Mouse (Mus musculus) forebrain, postnatal 0 days (tissue): ENCODE data around the gene Akap8l. TPM values are rescaled to one million over a fixed set of nuclear protein-coding genes. Genes with fewer than 3 reads are reported as not detected.

Experiments used
- ATAC-seq: fragments of 200-750 bp; cut with Nextera tagmentation; 2 replicates; pipeline ENCODE4 v1.8.0; 2017; ENCODE audit warnings: mild to moderate bottlenecking, moderate library complexity
- DNase-seq: peaks from one replicate; pipeline ENCODE4 v3.0.0-alpha.2; 2015
- H3K27ac ChIP-seq: fragments of 300-500 bp; sonication (generic); 2 replicates; pipeline ENCODE4 v1.5.1; 2014; ENCODE audit warnings: low read depth, mild to moderate bottlenecking, antibody characterized with exemption, low read length, moderate library complexity, mixed read lengths
- H3K27me3 ChIP-seq: fragments of 300-500 bp; sonication (generic); 2 replicates; pipeline ENCODE4 v1.6.1; 2014; ENCODE audit warnings: mild to moderate bottlenecking, low read length, mixed read lengths; ENCODE audit not compliant: insufficient read depth
- H3K36me3 ChIP-seq: fragments of 300-500 bp; sonication (generic); 2 replicates; pipeline ENCODE4 v1.6.1; 2014; ENCODE audit warnings: mild to moderate bottlenecking, moderate library complexity; ENCODE audit not compliant: insufficient read depth
- H3K4me1 ChIP-seq: fragments of 300-500 bp; sonication (generic); 2 replicates; pipeline ENCODE4 v1.6.1; 2014; ENCODE audit warnings: antibody characterized with exemption; ENCODE audit not compliant: insufficient read depth
- H3K4me2 ChIP-seq: fragments of 300-500 bp; sonication (generic); 2 replicates; pipeline ENCODE4 v1.6.1; 2014; ENCODE audit warnings: low read depth, mild to moderate bottlenecking, moderate library complexity
- H3K4me3 ChIP-seq: fragments of 300-500 bp; sonication (generic); 2 replicates; pipeline ENCODE4 v1.5.1; 2014; ENCODE audit warnings: low read depth, low read length, mixed read lengths
- H3K9ac ChIP-seq: fragments of 300-500 bp; sonication (generic); 2 replicates; pipeline ENCODE4 v1.6.1; 2014; ENCODE audit warnings: mild to moderate bottlenecking
- H3K9me3 ChIP-seq: fragments of 300-500 bp; sonication (generic); 2 replicates; pipeline ENCODE4 v1.6.1; 2016; ENCODE audit warnings: low read length
- CTCF ChIP-seq: sonication (generic); IDR thresholded peaks from 2 replicates; pipeline ENCODE4 v1.5.1; 2016; ENCODE audit warnings: antibody characterized with exemption, control low read depth, low read depth
- WGBS: fragments of 180-500 bp; shearing (Covaris S2); extraction: QIAGEN DNeasy Blood & Tissue Kit; methylation state at CpG from one replicate; pipeline ENCODE4 v1.1.7; 2014; 5-methylcytosine and 5-hydroxymethylcytosine counted together
- polyA plus RNA-seq: library from polyadenylated mRNA; unstranded; fragments of >200 nt; fragmentation: Nextera tagmentation; extraction: Ambion mirVana; gene quantifications from 2 replicates; pipeline ENCODE4 v1.2.1, GENCODE M21; 2015
- total RNA-seq: library from RNA; depleted of rRNA; stranded (reverse); fragments of >200 nt; gene quantifications from 2 replicates; pipeline ENCODE4 v1.2.3, GENCODE M21; 2014

The Akap8l gene
- total and polyA plus RNA-seq, 2 experiments from 2014 or later = 74.2 to 80.5 TPM

DNA sequence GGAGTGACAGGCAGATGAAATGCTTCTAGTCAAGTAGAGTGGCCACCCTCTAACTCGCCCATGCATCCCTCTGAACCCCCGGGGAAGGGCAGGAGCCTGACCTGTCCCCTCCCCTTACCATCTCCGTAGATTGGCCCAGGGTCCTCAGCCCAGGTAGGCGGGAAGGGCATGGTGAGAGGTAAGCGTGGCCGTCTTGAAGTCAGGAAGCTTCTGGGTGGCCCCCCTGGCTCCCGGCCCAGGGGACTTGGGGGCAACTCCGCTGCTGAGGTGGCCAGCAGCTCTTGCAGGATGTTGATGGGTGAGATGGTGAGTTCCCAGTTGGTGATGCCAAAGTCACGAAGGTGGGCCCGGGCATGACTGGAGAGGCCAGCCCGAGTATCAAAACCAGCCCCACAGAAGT lies 17.3 kb upstream of the Akap8l start:
- no peaks in the 10 kb centered on the region for H3K9me3 ChIP-seq
- 91% methylated on average over 11 of the region's 11 CpGs for WGBS
- H3K9ac ChIP-seq = no peak overlapping the region
- TF ChIP-seq CTCF = no peak
- H3K27ac ChIP-seq = no peak overlapping the region
- H3K4me1 ChIP-seq = peaks cover 11% of the 10 kb centered on the region
- no peaks in the 10 kb centered on the region for H3K27me3 ChIP-seq
- no peak for DNase-seq
- no peak overlapping the region for H3K4me3 ChIP-seq
- H3K36me3 ChIP-seq = peaks cover 7% of the 10 kb centered on the region
- H3K4me2 ChIP-seq = no peak overlapping the region
- ATAC-seq = no peak

DNA sequence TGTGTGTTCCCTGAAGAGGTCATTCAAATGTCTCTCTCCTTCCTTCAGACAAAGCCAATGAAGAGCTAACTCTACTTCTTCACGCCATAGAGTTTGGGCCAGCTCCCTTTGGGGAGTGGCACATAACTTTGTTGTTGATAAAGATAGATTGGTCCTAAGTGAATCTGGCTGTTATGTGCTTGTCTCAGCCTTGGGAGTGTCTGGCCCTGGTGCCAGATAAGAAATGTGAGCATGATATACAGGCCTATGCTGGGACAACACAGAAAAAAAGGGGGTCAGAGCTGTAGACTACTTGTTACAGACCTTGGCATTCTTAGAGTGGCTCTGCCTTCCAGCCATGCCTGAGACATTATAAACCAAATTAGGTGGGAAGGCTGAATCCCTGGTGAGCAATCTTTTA lies 14.9 kb upstream of the Akap8l start:
- ATAC-seq (no peak), DNase-seq (no peak)
- H3K4me2 ChIP-seq = no peak overlapping the region
- H3K4me3 ChIP-seq = no peak overlapping the region
- no peaks in the 10 kb centered on the region for H3K9me3 ChIP-seq
- TF ChIP-seq CTCF = no peak
- no peak overlapping the region for H3K27ac ChIP-seq
- H3K4me1 ChIP-seq = peaks cover 11% of the 10 kb centered on the region
- peaks cover 29% of the 10 kb centered on the region for H3K36me3 ChIP-seq
- no peaks in the 10 kb centered on the region for H3K27me3 ChIP-seq
- WGBS = 90% methylated on average over 1 of the region's 1 CpGs
- no peak overlapping the region for H3K9ac ChIP-seq

DNA sequence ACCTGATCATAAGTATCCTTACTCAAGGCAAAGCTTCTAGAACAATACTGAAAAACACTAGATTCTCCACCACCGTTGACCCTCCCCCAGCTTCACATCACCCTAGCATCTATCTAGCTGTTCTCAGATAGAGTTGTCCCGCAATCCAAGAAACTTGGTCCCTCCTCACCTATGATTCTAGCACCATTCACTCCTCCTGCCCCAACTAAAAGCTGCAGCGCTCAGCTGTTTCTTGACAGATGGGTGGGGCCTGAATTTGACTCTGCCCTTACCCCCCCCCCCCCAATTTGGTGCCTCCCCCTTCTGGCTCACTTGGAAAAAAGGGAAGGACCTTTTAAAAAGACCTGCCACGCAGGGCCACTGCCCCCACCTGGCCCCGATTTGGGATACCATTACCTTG lies 14.4 kb upstream of the Akap8l start:
- H3K9ac ChIP-seq = peak overlapping the region; percentile 94
- 58% methylated on average over 5 of the region's 5 CpGs for WGBS
- peak; percentile 12; the same call in 1 of the 2 replicates for ATAC-seq

GRCm38 (mm10) chr17:32364331-32364730 lies 13.9 kb upstream of the Akap8l start:
- Histone ChIP-seq H3K4me2 (peak overlapping the region; percentile 83), H3K9ac (peak overlapping the region; percentile 94), H3K27me3 (no peaks in the 10 kb centered on the region), H3K36me3 (peaks cover 39% of the 10 kb centered on the region), H3K4me3 (peak overlapping the region; percentile 92), H3K27ac (peak overlapping the region; percentile 80), H3K4me1 (peaks cover 11% of the 10 kb centered on the region), H3K9me3 (no peaks in the 10 kb centered on the region)
- DNase-seq = peak; percentile 96
- TF ChIP-seq CTCF = peak; percentile 18; the same call in 1 of the 2 replicates
- 1% methylated on average over 35 of the region's 47 CpGs for WGBS
- ATAC-seq = peak; percentile 99

More for the DNA sequence above, 14.4 kb upstream of the Akap8l start:
- peak overlapping the region; percentile 80 for H3K27ac ChIP-seq
- DNase-seq = no peak
- H3K9me3 ChIP-seq = no peaks in the 10 kb centered on the region
- peaks cover 11% of the 10 kb centered on the region for H3K4me1 ChIP-seq
- peak overlapping the region; percentile 51 for H3K4me2 ChIP-seq
- no peaks in the 10 kb centered on the region for H3K27me3 ChIP-seq
- H3K4me3 ChIP-seq = peak overlapping the region; percentile 92
- H3K36me3 ChIP-seq = peaks cover 34% of the 10 kb centered on the region
- no peak for TF ChIP-seq CTCF

GRCm38 (mm10) chr17:32363821-32364301 lies 13.5 kb upstream of the Akap8l start:
- Histone ChIP-seq H3K27ac (peak overlapping the region; percentile 80), H3K4me2 (peak overlapping the region; percentile 83), H3K4me1 (peaks cover 11% of the 10 kb centered on the region), H3K4me3 (peak overlapping the region; percentile 92), H3K9me3 (no peaks in the 10 kb centered on the region), H3K36me3 (peaks cover 43% of the 10 kb centered on the region), H3K27me3 (no peaks in the 10 kb centered on the region), H3K9ac (peak overlapping the region; percentile 94)
- no peak for TF ChIP-seq CTCF
- peak; percentile 29 for DNase-seq
- ATAC-seq = peak; percentile 50
- 4% methylated on average over 29 of the region's 50 CpGs for WGBS

GRCm38 (mm10) chr17:32362686-32363085 lies 12.3 kb upstream of the Akap8l start:
- H3K9me3 ChIP-seq = no peaks in the 10 kb centered on the region
- peak overlapping the region; percentile 94; the same call in 1 of the 2 replicates for H3K9ac ChIP-seq
- DNase-seq (no peak), ATAC-seq (no peak)
- TF ChIP-seq CTCF = no peak
- H3K36me3 ChIP-seq = peaks cover 54% of the 10 kb centered on the region
- H3K4me1 ChIP-seq = peaks cover 11% of the 10 kb centered on the region
- peak overlapping the region; percentile 83; the same call in 1 of the 2 replicates for H3K4me2 ChIP-seq
- H3K27ac ChIP-seq = no peak overlapping the region
- no peak overlapping the region for H3K4me3 ChIP-seq
- 89% methylated on average over 4 of the region's 4 CpGs for WGBS
- no peaks in the 10 kb centered on the region for H3K27me3 ChIP-seq

DNA sequence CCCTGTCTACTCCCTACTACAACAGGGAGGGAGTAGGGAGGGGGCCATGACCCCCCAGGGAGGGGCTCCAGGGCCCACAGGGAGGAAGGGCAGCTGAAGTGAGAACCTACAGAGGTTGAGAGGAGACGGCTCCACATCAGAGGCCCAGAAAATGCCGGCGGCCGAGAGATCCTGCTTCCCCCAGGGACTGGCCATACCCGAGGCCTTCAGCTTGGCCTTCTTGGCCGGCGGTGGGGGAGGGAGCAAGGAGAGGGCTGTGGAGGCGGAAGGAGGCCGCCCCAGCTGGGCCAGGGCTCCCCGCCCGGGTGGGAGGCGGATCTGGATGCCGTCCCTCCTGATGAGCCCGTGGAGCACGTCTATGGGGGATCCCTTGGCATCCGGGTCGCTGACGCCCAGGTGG lies 9.5 kb upstream of the Akap8l start:
- Histone ChIP-seq H3K27me3 (no peaks in the 10 kb centered on the region), H3K4me1 (peaks cover 11% of the 10 kb centered on the region), H3K9me3 (no peaks in the 10 kb centered on the region), H3K27ac (no peak overlapping the region), H3K4me2 (no peak overlapping the region), H3K4me3 (no peak overlapping the region), H3K9ac (no peak overlapping the region), H3K36me3 (peaks cover 76% of the 10 kb centered on the region)
- no peak for DNase-seq
- TF ChIP-seq CTCF = no peak
- 88% methylated on average over 18 of the region's 18 CpGs for WGBS
- ATAC-seq = no peak
